Mouse (Mus musculus): Measurements from ENCODE around the gene Gm10643. TPM values are rescaled to one million over a fixed set of nuclear protein-coding genes. Genes with fewer than 3 reads are reported as not detected.

Gene Gm10643
- total RNA-seq, 2 experiments from 2014 or later: 3.4 to 4.2 TPM

DNA sequence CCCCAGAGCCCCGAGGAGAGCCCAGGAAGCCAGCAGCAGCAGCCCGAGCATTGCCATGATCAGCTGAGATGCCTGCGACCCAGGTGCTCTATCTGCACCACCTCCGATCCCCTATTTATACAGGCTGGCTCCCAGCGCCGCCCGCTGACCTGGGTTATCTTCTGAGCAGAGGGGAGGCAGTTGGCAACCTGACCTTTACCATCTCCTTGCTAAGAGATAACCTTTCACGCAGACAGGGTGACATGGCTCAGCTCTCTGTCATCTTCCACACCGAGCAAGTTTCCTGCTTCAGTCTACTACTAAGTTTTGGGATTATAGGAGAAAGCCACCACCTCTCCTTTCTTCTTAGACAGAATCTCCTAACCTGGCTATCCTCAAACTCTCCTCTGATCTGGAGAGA lies 20.0 kb downstream of the Gm10643 start, which contains the start of gene Rln3:
Gene Rln3, minus strand, starts transcription at position 101 of the 400 bp plus-strand sequence.
- DNase-seq (ENCODE audit: low spot score in 2 of 2): no peak
- intact Hi-C loops (cut with DNase I): loop anchor here (5.0 kb wide), 1 partner anchor 312 kb away; no protein-coding TSS in a partner anchor

DNA sequence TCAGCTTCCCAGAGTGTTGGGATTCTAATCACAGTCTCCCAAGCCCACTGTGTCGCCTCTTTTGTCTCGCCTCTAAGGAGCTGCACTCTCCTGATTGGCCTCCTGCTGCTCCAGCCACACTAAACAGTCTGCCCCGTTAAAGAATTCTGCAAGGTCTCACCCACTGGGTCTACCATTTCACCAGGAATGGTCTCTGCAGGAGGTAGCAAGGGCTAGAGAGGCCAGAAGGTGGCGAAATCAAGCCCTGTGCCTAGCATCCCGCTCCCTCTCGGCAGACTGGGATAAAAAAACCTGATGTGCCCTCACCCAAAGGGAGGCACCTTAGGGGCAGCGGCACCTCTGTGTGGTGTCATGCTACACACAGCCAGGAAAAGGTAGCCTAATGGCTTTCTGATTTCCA lies 20.8 kb downstream of the Gm10643 start:
- intact Hi-C loops (cut with DNase I): loop anchor here (5.0 kb wide), 1 partner anchor 313 kb away; no protein-coding TSS in a partner anchor
- no peak for DNase-seq (ENCODE audit: low spot score in 2 of 2)

- no peak for DNase-seq (ENCODE audit: low spot score in 2 of 2)
- intact Hi-C loops (cut with DNase I): loop anchor here (5.0 kb wide), 1 partner anchor 314 kb away; no protein-coding TSS in a partner anchor
Observed at GRCm38 (mm10) chr8:84042948-84043342, 22.0 kb downstream of the Gm10643 start.

GRCm38 (mm10) chr8:84042066-84042947 lies 22.6 kb downstream of the Gm10643 start, which contains the start of gene Il27ra:
Gene Il27ra (minus strand): TSS chr8:84042589.
- intact Hi-C loops (cut with DNase I): loop anchor here (5.0 kb wide), 1 partner anchor 315 kb away; no protein-coding TSS in a partner anchor
- DNase-seq (ENCODE audit: low spot score in 2 of 2): peak; percentile 8 to 10

- intact Hi-C loops (cut with DNase I): loop anchor here (5.0 kb wide), 2 partner anchors 68 to 133 kb away; no protein-coding TSS in a partner anchor
Observed at GRCm38 (mm10) chr8:84039050-84039449, 25.9 kb downstream of the Gm10643 start.

DNA sequence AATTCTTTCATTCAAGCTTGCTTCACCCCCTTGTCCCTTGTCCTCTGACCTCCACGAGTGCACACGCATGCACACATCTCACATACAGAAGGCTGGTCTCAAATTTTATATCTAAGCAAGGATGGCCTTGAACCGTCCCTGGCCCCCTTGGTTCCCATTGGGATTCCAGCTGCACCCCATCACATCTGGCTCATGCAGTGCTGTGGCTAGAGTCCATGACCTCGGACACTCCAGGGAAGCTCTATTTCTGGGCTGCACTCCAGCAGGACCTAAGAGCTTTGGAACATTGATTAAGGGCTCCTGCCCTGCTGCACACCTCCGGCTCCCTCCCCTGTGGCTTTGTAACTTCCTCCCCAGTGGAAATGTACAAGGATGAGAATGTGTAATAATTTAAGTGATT lies 26.9 kb downstream of the Gm10643 start:
- DNase-seq (ENCODE audit: low spot score in 2 of 2): no peak
- intact Hi-C loops (cut with DNase I): loop anchor here (5.0 kb wide), 2 partner anchors 69 to 134 kb away; no protein-coding TSS in a partner anchor

More at GRCm38 (mm10) chr8:84039050-84039449, 25.9 kb downstream of the Gm10643 start:
- peak; percentile 59 to 75 for DNase-seq (ENCODE audit: low spot score in 2 of 2)

DNA sequence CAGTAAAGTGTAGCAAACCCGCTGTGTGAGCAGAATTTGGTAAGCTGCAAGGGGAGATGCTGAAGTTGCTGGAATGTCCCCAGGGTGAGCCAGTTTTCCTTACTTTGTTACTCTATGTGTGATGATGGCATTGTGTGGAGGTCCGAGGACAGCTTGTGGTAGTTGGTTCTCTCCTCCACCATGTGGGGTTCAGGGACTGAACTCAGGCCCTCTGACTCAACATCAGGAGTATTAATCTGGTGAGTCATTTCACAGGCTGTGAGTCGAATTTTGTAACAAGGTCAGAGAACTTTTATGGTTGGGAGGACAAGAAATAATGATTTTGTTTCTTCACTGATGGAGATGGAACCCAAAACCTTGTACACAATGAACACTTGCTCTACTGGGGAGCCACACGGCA lies 32.2 kb downstream of the Gm10643 start:
- intact Hi-C loops (cut with DNase I): no loop called here
- no peak for DNase-seq (ENCODE audit: low spot score in 2 of 2)

DNA sequence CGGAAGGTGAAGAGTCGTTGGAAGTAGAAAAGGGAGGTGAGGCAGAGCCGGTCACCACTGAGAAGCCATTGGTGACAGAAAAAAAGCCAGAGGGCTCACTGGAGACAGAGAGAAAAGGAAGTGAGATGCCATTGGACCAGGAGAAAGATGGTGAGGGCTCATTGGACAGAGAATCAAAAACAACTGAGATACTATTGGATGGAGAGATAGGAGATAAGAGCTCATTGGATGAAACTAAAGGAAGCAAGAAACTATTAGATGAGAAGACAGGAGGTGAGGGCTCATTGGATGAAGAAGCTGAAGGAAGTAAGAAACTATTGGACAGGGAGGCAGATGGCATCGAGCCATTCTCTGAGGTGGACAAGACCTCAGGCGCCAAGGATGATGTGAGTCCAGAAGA lies 35.7 kb downstream of the Gm10643 start:
- DNase-seq (ENCODE audit: low spot score in 2 of 2): no peak
- intact Hi-C loops (cut with DNase I): no loop called here

- intact Hi-C loops (cut with DNase I): no loop called here
- no peak for DNase-seq (ENCODE audit: low spot score in 2 of 2)
Observed at GRCm38 (mm10) chr8:84027449-84027848, 37.5 kb downstream of the Gm10643 start.

- peak in 1 of 2 experiments; percentile 15 for DNase-seq (ENCODE audit: low spot score in 2 of 2)
- intact Hi-C loops (cut with DNase I): no loop called here
Observed at GRCm38 (mm10) chr8:84025863-84026262, 39.1 kb downstream of the Gm10643 start.

GRCm38 (mm10) chr8:84024171-84024570 lies 40.8 kb downstream of the Gm10643 start:
- intact Hi-C loops (cut with DNase I): no loop called here
- no peak for DNase-seq (ENCODE audit: low spot score in 2 of 2)

DNA sequence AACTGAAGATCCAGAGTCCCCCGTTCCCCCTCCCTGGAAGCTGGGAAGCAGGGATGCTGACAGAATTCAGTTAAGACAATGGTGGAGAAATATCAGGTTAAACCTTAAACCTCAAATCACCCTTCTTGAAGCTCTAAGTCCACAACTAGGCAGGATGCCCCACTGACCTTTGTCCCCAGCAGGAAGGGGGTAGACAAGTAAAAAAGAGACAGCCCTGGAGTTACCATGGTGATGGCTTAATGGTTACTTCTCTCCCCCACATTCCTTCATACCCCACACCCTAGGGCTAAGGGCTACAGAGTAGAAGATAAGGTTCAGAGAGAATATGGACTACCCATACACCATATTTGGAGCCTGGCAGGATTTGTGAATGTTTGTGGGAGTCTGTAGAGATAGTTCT lies 41.3 kb downstream of the Gm10643 start:
- DNase-seq (ENCODE audit: low spot score in 2 of 2): no peak
- intact Hi-C loops (cut with DNase I): no loop called here

- no peak for DNase-seq (ENCODE audit: low spot score in 2 of 2)
- intact Hi-C loops (cut with DNase I): no loop called here
Observed at GRCm38 (mm10) chr8:84023085-84023484, 41.9 kb downstream of the Gm10643 start.

DNA sequence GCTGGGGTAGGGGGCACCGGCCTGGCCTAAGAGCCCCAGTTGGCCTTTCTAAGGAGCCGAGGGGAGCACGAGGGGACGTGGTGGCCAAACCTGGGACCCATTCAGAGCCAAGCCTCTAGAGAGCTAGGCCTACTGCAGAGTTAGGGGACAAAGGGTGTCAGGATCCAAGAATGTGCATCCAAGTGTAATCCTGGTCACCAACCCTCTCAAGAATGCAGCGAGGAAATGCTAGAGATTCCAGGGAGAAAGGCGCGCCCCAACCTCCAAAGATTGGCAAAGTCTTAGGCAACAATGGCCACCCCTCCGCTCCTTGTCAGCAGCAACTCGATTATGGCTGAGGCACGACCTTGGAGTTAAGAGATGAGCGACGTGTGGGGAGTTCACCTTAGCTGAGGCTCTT lies 43.4 kb downstream of the Gm10643 start:
- intact Hi-C loops (cut with DNase I): no loop called here
- DNase-seq (ENCODE audit: low spot score in 2 of 2): no peak

DNA sequence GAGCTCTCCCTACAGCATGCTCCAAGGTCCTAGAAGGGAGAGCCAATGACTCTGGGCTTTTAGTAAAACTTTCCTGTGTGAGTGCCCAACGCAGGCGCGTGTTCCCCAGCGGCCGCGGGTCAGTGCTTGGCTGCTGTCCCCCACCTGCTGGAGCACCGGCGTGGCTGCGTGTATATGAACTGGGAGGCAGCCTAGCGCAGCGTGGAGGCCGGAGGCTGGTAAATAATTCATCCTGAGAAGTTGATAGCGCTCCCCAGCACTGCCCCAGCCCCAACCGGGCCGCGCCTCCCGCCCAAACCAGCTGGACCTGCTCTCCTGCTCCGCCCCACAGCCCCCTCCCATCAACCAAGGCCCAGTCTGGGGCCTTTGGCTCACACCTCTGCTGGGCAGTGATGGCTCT lies 43.8 kb downstream of the Gm10643 start, which contains the start of gene Palm3:
Gene Palm3, plus strand, starts transcription at position 376 of the 400 bp plus-strand sequence.
- intact Hi-C loops (cut with DNase I): no loop called here
- DNase-seq (ENCODE audit: low spot score in 2 of 2): no peak

GRCm38 (mm10) chr8:84019738-84020137 lies 45.2 kb downstream of the Gm10643 start:
- no peak for DNase-seq (ENCODE audit: low spot score in 2 of 2)
- intact Hi-C loops (cut with DNase I): no loop called here

- no peak for DNase-seq (ENCODE audit: low spot score in 2 of 2)
- intact Hi-C loops (cut with DNase I): no loop called here
Observed at GRCm38 (mm10) chr8:84015833-84016232, 49.1 kb downstream of the Gm10643 start.

Data from left cerebral cortex, postnatal 25 days (tissue).